Mouse (Mus musculus) intestine, embryonic 14.5 days (tissue): ENCODE measurements around the gene Usp6nl. TPM values are rescaled to one million over a fixed set of nuclear protein-coding genes. Genes with fewer than 3 reads are reported as not detected.
A peak's percentile ranks its signal among the peaks of the same experiment; 100 is the strongest.

ENCODE experiments used
- ATAC-seq: fragments of 200-750 bp; cut with Nextera tagmentation; replicated peaks from 2 replicates; pipeline ENCODE4 v1.8.0; 2017; ENCODE audit warnings: low read depth, moderate number of reproducible peaks, moderate TSS enrichment, moderate library complexity; ENCODE audit not compliant: low FRiP score, low TSS enrichment
- DNase-seq: peaks from one replicate; pipeline ENCODE4 v3.0.0-alpha.2; 2018; ENCODE audit warnings: low spot score
- H3K27ac ChIP-seq: fragments of 300-500 bp; sonication (generic); 2 replicates; pipeline ENCODE4 v1.5.1; 2014; ENCODE audit warnings: low read depth, mild to moderate bottlenecking, control low read depth
- H3K27me3 ChIP-seq: fragments of 300-500 bp; sonication (generic); replicated peaks from 2 replicates; pipeline ENCODE4 v1.6.1; 2014; ENCODE audit warnings: low read length, control low read depth; ENCODE audit not compliant: control insufficient read depth, insufficient read depth
- H3K36me3 ChIP-seq: fragments of 300-500 bp; sonication (generic); 2 replicates; pipeline ENCODE4 v1.6.1; 2014; ENCODE audit warnings: low read length, control low read depth; ENCODE audit not compliant: control insufficient read depth, insufficient read depth
- H3K4me1 ChIP-seq: fragments of 300-500 bp; sonication (generic); replicated peaks from 2 replicates; pipeline ENCODE4 v1.6.1; 2014; ENCODE audit warnings: low read length, control low read depth, mixed read lengths; ENCODE audit not compliant: control insufficient read depth, insufficient read depth
- H3K4me2 ChIP-seq: fragments of 300-500 bp; sonication (generic); 2 replicates; pipeline ENCODE4 v1.6.1; 2014; ENCODE audit warnings: low read length
- H3K4me3 ChIP-seq: fragments of 300-500 bp; sonication (generic); 2 replicates; pipeline ENCODE4 v1.5.1; 2014; ENCODE audit warnings: low read depth, low read length, control low read depth, mixed read lengths
- H3K9ac ChIP-seq: fragments of 300-500 bp; sonication (generic); 2 replicates; pipeline ENCODE4 v1.6.1; 2014; ENCODE audit warnings: mild to moderate bottlenecking, low read length
- H3K9me3 ChIP-seq: fragments of 300-500 bp; sonication (generic); 2 replicates; pipeline ENCODE4 v1.6.1; 2016; ENCODE audit warnings: low read length, control low read depth; ENCODE audit not compliant: control insufficient read depth
- WGBS: fragments of 180-500 bp; shearing (Covaris S2); extraction: QIAGEN DNeasy Blood & Tissue Kit; methylation state at CpG from one replicate; pipeline ENCODE4 v1.1.7; 2014; 5-methylcytosine and 5-hydroxymethylcytosine counted together
- polyA plus RNA-seq: library from polyadenylated mRNA; unstranded; fragments of >200 nt; fragmentation: Nextera tagmentation; extraction: Ambion mirVana; gene quantifications from 2 replicates; pipeline ENCODE4 v1.2.1, GENCODE M21; 2014

Usp6nl gene
- polyA plus RNA-seq, 1 experiment from 2014 or later = 14.4 TPM

DNA sequence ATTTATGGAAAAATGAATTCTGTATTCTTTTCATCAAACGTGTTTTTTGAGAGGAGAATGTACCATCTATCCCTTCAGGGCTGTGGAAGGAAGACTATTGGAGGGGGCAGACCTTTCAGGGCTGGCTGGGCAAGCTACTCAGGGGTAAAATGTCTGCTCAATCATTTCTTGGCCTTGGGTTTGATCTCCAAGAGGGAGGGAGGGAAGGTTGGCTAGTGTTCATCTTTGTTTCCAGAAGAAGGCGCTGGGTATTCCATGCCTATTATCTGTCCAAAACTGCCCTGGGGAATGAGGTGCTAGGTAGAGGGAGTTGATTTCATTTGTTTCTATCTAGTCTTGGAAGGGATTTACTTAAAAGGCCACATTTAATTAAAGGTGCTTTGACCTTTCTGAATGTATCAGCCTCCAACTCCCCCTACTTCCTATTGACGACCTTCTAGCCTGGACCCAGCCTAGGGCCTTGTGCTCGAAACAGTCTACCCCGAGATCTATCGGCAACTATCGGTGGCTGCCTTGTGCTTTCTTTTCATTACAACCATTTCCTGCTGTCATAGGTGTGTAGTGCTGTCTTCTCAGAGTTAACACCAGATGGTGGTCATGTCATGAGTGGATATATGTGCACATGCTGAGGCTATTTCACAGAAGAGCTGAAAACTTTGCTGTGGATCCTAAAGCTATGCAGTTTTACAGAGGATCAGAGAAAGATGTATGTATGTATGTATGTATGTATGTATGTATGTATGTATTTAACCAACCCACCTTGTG lies 28.6 kb downstream of the Usp6nl start:
- Histone ChIP-seq H3K27me3 (no peaks in the 10 kb centered on the region), H3K9me3 (no peaks in the 10 kb centered on the region), H3K27ac (no peak overlapping the region), H3K4me2 (no peak overlapping the region), H3K4me1 (peaks cover 17% of the 10 kb centered on the region), H3K36me3 (no peaks in the 10 kb centered on the region), H3K4me3 (no peak overlapping the region), H3K9ac (no peak overlapping the region)
- no peak for ATAC-seq
- WGBS = 75% methylated on average over 7 of the region's 7 CpGs
- DNase-seq = no peak

DNA sequence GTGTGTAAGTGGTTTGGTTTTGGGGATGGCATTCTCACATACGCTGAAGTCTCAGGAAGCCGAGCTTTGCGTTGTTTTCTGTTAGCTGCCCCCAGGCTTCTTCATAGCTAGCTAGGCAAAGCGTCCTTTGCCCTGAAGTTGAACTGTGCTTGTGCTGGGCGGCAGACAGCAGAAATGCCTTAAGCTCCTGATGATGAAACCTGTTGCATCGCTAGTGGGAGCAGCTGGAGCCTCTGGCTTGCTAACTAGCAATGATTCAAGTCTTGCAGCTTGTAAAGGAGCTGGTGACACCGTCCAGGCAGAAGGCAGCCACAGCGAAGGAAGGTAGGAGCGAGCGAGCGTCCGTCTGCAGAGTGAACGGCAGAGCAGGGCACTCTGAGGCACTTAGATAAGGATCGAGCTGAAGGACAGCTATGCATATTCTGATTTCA lies 30.1 kb downstream of the Usp6nl start:
- H3K27ac ChIP-seq = no peak overlapping the region
- no peak overlapping the region for H3K4me3 ChIP-seq
- H3K36me3 ChIP-seq = no peaks in the 10 kb centered on the region
- 0 out of 2 replicates have a peak overlapping the region, but pooled peaks have one; percentile 1 for H3K9ac ChIP-seq
- no peak for DNase-seq
- no peaks in the 10 kb centered on the region for H3K9me3 ChIP-seq
- peaks cover 17% of the 10 kb centered on the region for H3K4me1 ChIP-seq
- peak overlapping the region; percentile 38 for H3K4me2 ChIP-seq
- no peaks in the 10 kb centered on the region for H3K27me3 ChIP-seq
- ATAC-seq = no peak
- 26% methylated on average over 14 of the region's 14 CpGs for WGBS

DNA sequence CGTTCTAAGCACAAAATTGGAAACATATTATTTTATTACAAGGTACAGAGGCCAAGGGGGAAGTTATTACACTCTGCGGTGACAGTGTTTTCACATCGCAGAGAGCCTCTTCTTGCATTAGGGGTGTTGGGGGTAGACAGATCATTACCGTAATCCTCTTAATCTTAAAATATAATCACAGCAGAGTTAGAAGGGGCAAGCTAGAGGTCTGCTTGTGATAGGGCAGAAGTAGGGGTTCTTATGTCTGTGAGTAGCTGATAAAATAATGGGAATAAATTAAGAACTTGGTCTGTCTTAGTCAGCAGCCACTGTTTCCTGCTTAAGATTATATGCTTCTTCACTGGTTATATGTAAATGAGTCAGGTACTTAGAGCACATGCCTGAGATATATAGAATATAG lies 30.6 kb downstream of the Usp6nl start:
- Histone ChIP-seq H3K27me3 (no peaks in the 10 kb centered on the region), H3K4me3 (no peak overlapping the region), H3K4me1 (peaks cover 17% of the 10 kb centered on the region), H3K27ac (no peak overlapping the region), H3K9me3 (no peaks in the 10 kb centered on the region), H3K36me3 (no peaks in the 10 kb centered on the region), H3K9ac (no peak overlapping the region), H3K4me2 (peak overlapping the region; percentile 38)
- WGBS = 62% methylated on average over 4 of the region's 4 CpGs
- ATAC-seq = no peak
- no peak for DNase-seq

DNA sequence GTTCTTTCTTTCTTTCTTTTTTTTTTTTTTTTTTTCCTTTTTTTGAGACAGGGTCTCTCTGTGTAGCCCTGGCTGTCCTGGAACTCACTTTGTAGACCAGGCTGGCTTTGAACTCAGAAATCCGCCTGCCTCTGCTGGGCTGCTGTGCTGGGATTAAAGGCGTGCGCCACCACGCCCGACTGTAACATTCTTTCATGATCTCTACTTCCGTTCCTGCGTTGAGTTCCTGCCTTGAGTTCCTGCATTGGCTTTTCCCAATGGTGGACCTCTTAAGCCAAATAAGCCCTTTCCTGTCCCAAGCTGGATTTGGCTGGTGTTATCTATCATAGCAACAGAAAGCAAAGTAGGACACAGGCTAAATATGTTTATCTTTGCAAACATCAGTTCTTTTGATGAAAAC lies 34.8 kb downstream of the Usp6nl start:
- 95% methylated on average over 7 of the region's 7 CpGs for WGBS
- no peaks in the 10 kb centered on the region for H3K36me3 ChIP-seq
- H3K27me3 ChIP-seq = no peaks in the 10 kb centered on the region
- ATAC-seq (no peak), DNase-seq (no peak)
- H3K4me1 ChIP-seq = peaks cover 26% of the 10 kb centered on the region
- no peak overlapping the region for H3K4me2 ChIP-seq
- H3K9me3 ChIP-seq = no peaks in the 10 kb centered on the region
- H3K27ac ChIP-seq = no peak overlapping the region
- H3K4me3 ChIP-seq = no peak overlapping the region
- H3K9ac ChIP-seq = no peak overlapping the region

DNA sequence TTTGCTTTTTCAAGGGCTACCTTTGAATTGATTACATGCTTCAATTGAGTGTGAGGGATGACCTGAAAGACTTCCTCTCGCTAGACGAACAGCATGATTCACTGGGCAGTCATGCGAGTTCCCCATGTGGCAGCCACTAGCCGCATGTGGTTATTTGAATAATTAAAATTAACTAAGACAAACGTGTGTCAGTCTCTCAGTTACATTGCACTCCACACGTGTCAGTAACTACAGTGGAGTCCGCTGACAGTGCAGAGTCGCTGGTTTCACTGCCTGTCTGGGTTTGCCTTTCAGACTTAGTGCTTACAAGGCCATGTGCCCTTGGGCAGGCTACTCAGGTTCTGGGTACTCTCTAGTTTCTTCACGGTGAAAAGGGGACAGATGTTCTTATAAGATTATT lies 37.2 kb downstream of the Usp6nl start:
- H3K36me3 ChIP-seq = no peaks in the 10 kb centered on the region
- no peak for ATAC-seq
- H3K4me1 ChIP-seq = peaks cover 26% of the 10 kb centered on the region
- H3K9ac ChIP-seq = no peak overlapping the region
- DNase-seq = no peak
- no peak overlapping the region for H3K4me2 ChIP-seq
- H3K27ac ChIP-seq = no peak overlapping the region
- no peaks in the 10 kb centered on the region for H3K27me3 ChIP-seq
- H3K4me3 ChIP-seq = no peak overlapping the region
- no peaks in the 10 kb centered on the region for H3K9me3 ChIP-seq
- 69% methylated on average over 9 of the region's 9 CpGs for WGBS

DNA sequence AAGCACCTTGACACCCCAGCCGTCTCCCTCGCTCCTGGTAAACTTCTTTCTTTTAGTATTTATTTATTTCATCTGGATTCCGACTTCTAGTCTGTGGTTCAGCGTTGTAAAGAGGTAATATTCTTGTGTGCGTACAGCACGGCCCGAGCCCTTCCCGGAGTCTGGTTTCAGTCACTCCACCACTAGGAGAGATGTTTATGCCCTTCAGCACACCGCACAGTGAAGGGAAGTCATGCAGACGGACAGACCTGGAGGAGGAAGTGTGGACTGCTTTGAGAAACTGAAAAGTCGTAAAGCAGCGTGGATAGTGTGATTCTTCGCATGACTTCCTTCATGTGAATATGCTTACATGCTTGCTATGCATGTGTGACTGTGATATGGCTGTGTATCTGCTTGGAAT lies 40.7 kb downstream of the Usp6nl start:
- Histone ChIP-seq H3K27ac (no peak overlapping the region), H3K4me3 (no peak overlapping the region), H3K27me3 (no peaks in the 10 kb centered on the region), H3K4me1 (peaks cover 26% of the 10 kb centered on the region), H3K9me3 (no peaks in the 10 kb centered on the region), H3K36me3 (no peaks in the 10 kb centered on the region), H3K9ac (no peak overlapping the region), H3K4me2 (peak overlapping the region; percentile 33)
- ATAC-seq (peak; percentile 38; the same call in 1 of the 2 replicates), DNase-seq (peak; percentile 60)
- 23% methylated on average over 13 of the region's 13 CpGs for WGBS

DNA sequence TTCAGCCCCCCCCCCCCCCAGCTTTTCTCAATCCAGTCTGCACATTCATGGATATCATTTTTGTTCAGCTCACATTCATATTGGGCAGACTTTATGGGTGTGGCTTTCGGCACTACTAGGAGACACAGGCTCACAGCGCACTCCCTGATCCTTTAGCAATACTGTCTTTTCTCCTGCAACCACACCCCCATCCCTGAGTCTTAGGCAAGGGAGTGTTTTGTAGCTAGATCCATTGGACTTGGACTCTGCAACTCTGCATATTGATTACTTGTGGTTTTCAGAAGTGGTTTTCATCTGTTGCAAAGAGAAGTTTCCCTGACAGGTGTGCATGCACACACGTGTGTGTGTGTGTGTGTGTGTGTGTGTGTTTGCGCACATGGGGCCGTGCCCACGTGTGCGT lies 41.5 kb downstream of the Usp6nl start:
- Histone ChIP-seq H3K9me3 (no peaks in the 10 kb centered on the region), H3K4me3 (no peak overlapping the region), H3K9ac (no peak overlapping the region), H3K36me3 (no peaks in the 10 kb centered on the region), H3K27me3 (no peaks in the 10 kb centered on the region), H3K4me1 (peaks cover 25% of the 10 kb centered on the region), H3K27ac (no peak overlapping the region), H3K4me2 (no peak overlapping the region)
- 82% methylated on average over 7 of the region's 7 CpGs for WGBS
- no peak for DNase-seq
- 0 out of 2 replicates have a peak, but pooled peaks have one; percentile 24 for ATAC-seq

DNA sequence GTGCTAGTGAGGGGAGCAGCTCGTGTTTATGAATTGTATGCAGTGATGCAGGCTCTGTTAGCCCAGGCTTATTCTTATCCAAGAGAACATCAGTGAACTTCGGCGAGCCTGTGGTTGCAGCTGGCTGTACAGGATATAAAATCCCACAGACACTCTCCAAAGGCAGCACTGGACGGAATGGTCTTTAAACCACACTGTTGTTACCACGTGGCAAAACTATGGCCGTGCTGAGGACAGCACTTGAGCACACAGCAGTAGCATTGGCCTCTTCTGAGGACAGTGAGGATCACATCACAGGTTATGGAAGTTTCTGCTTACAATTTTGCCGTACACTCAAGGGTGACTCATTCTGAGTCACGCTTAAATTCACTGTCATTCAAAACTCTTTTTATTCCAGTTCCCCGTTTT lies 44.1 kb downstream of the Usp6nl start:
- Histone ChIP-seq H3K9me3 (no peaks in the 10 kb centered on the region), H3K4me1 (peaks cover 27% of the 10 kb centered on the region), H3K27ac (peak overlapping the region; percentile 59), H3K4me3 (no peak overlapping the region), H3K27me3 (no peaks in the 10 kb centered on the region), H3K9ac (no peak overlapping the region), H3K36me3 (no peaks in the 10 kb centered on the region), H3K4me2 (no peak overlapping the region)
- no peak for ATAC-seq
- DNase-seq = no peak
- WGBS = 65% methylated on average over 9 of the region's 9 CpGs

DNA sequence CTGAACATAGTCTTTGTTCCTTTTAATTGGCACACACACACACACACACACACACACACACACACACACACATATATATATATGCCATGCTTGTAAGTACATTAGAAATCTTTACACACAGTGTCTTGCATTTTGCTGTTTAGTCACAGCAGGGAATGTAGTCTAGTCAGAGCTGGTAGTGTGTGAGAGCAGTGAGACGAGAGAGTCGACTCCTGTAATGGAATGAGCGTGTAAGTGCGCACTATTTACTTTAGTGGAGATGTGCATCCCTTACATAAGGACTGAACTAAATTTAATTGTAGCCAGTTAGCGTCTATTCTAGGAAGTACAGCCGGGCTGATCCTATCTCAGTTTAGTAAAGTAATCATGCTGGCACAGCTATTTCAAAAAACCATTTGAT lies 44.5 kb downstream of the Usp6nl start:
- DNase-seq (no peak), ATAC-seq (no peak)
- Histone ChIP-seq H3K4me1 (peaks cover 27% of the 10 kb centered on the region), H3K27ac (no peak overlapping the region; the same call in 1 of the 2 replicates), H3K9ac (no peak overlapping the region), H3K27me3 (no peaks in the 10 kb centered on the region), H3K36me3 (no peaks in the 10 kb centered on the region), H3K9me3 (no peaks in the 10 kb centered on the region), H3K4me2 (no peak overlapping the region), H3K4me3 (no peak overlapping the region)
- WGBS = 64% methylated on average over 6 of the region's 6 CpGs
